Mouse (Mus musculus) midbrain, embryonic 13.5 days (tissue): Measurements from ENCODE around the gene Mdm4. TPM values are rescaled to one million over a fixed set of nuclear protein-coding genes. Genes with fewer than 3 reads are reported as not detected.
"Not testable (repeated sequence)": the region's sequence is repeated elsewhere in the genome, so short reads cannot be mapped to it uniquely, and the experiment has no call there.

Experiments
- ATAC-seq: fragments of 200-750 bp; cut with Nextera tagmentation; 2 replicates; pipeline ENCODE4 v1.8.0; 2017; ENCODE audit warnings: mild to moderate bottlenecking, moderate TSS enrichment, moderate library complexity
- H3K27ac ChIP-seq: fragments of 300-500 bp; sonication (generic); 2 replicates; pipeline ENCODE4 v1.5.1; 2015; ENCODE audit warnings: inconsistent platforms, mild to moderate bottlenecking, moderate library complexity
- H3K27me3 ChIP-seq: fragments of 300-500 bp; sonication (generic); 2 replicates; pipeline ENCODE4 v1.6.1; 2015; ENCODE audit warnings: mild to moderate bottlenecking, inconsistent platforms
- H3K36me3 ChIP-seq: fragments of 300-500 bp; sonication (generic); 2 replicates; pipeline ENCODE4 v1.6.1; 2015; ENCODE audit warnings: mild to moderate bottlenecking, inconsistent platforms
- H3K4me1 ChIP-seq: fragments of 300-500 bp; sonication (generic); replicated peaks from 2 replicates; pipeline ENCODE4 v1.6.1; 2015; ENCODE audit warnings: inconsistent platforms
- H3K4me2 ChIP-seq: fragments of 300-500 bp; sonication (generic); replicated peaks from 2 replicates; pipeline ENCODE4 v1.6.1; 2015; ENCODE audit warnings: moderate library complexity, mild to moderate bottlenecking, inconsistent platforms
- H3K4me3 ChIP-seq: fragments of 300-500 bp; sonication (generic); replicated peaks from 2 replicates; pipeline ENCODE4 v1.5.1; 2015; ENCODE audit warnings: mild to moderate bottlenecking, inconsistent platforms
- H3K9ac ChIP-seq: fragments of 300-500 bp; sonication (generic); replicated peaks from 2 replicates; pipeline ENCODE4 v1.6.1; 2015; ENCODE audit warnings: mild to moderate bottlenecking, inconsistent platforms
- H3K9me3 ChIP-seq: fragments of 300-500 bp; sonication (generic); 2 replicates; pipeline ENCODE4 v1.6.1; 2016; ENCODE audit warnings: mild to moderate bottlenecking, inconsistent platforms
- WGBS: fragments of 180-500 bp; shearing (Covaris S2); methylation state at CpG from one replicate; pipeline ENCODE4 v1.1.7; 2015; 5-methylcytosine and 5-hydroxymethylcytosine counted together
- polyA plus RNA-seq: library from polyadenylated mRNA; unstranded; fragments of >200 nt; fragmentation: Nextera tagmentation; extraction: Ambion mirVana; gene quantifications from 2 replicates; pipeline ENCODE4 v1.2.1, GENCODE M21; 2015

Mdm4 gene
- polyA plus RNA-seq, 1 experiment from 2014 or later: 46.1 TPM

DNA sequence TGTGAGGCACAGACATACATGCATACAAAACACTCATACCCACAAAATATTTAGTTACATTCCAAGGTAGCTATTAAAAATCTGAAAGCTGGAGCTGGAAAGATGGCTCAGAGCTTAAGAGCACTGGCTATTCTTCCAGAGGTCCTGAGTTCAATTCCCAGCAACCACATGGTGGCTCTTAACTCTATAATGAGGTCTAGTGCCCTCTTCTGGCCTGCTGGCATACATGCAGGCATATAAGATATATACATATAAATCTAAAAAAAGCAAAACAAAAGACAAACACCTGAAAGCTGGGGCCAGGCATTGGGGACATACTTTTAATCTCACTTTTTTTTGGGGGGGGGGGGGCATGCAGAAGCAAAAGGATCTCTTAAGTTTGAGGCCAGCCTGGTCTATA, 17.0 kb downstream of the Mdm4 start:
- Histone ChIP-seq H3K36me3 (peaks cover 63% of the 10 kb centered on the region), H3K4me1 (no peaks in the 10 kb centered on the region), H3K4me3 (no peak overlapping the region), H3K4me2 (no peak overlapping the region), H3K9me3 (no peaks in the 10 kb centered on the region), H3K9ac (no peak overlapping the region), H3K27ac (no peak overlapping the region), H3K27me3 (no peaks in the 10 kb centered on the region)
- ATAC-seq: no peak

DNA sequence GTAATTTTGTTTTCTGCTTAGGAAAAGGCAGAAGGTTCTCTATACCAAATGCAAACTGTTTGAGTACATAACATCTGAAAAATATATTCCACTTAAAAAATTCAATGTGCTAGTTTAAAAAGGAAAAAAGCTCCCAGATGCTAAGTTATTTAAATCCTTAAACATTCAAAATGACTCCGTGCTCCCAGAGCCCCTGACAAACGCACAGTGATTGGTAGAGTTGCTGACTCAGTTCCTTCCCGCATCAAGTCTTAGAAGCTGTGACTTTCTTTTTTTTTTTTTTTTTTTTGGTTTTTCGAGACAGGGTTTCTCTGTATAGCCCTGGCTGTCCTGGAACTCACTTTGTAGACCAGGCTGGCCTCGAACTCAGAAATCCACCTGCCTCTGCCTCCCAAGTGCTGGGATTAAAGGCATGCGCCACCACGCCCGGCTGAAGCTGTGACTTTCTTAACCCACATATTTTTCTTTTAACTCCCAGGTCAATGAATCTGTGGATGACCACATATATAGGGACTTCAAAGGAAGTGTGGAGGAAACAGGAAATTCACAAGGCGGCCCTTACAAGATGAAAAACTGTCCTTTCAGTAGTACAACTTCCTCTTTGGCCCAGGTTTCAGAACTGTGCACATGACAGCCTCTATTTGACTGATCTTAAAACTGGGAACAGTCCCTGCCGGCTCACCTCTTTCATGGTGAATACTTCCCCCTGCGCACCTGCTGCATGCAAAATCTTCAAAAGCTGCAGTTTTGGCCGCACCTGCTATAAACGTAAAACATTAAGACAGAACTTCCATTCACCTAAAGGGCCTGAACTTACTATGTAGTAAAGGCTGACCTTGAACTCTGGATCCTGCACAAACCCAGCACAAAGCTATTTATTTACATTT, 18.2 kb downstream of the Mdm4 start:
- Histone ChIP-seq H3K4me1 (no peaks in the 10 kb centered on the region), H3K4me2 (no peak overlapping the region), H3K9me3 (no peaks in the 10 kb centered on the region), H3K4me3 (no peak overlapping the region), H3K9ac (no peak overlapping the region), H3K27ac (no peak overlapping the region), H3K27me3 (no peaks in the 10 kb centered on the region), H3K36me3 (peaks cover 60% of the 10 kb centered on the region)
- no peak for ATAC-seq
- WGBS: 89% methylated on average over 12 of the region's 13 CpGs

DNA sequence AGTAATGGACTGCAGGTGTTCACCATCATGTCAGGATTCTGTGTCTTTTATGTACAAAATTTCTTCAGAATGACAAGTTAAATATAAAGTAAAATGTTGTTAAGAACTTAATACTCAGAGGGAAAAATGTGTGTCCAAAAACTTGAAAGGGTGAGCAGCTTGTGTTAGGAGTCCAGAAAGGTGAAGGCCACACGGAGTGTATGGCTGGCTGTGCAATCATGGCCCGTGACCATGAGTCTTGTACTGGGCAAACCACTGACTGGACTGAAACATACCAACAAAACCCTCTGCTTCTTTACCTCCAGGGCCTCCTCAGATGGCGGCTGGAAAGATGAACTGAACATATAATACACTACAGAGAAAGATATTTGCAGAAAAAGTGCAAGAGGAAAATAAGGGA, 23.8 kb downstream of the Mdm4 start:
- H3K36me3 ChIP-seq: peaks cover 56% of the 10 kb centered on the region
- no peak overlapping the region for H3K4me2 ChIP-seq
- WGBS: 90% methylated on average over 3 of the region's 3 CpGs
- H3K4me1 ChIP-seq: no peaks in the 10 kb centered on the region
- no peak overlapping the region for H3K9ac ChIP-seq
- H3K9me3 ChIP-seq: no peaks in the 10 kb centered on the region
- no peak overlapping the region for H3K27ac ChIP-seq
- ATAC-seq: no peak
- H3K4me3 ChIP-seq: no peak overlapping the region
- H3K27me3 ChIP-seq: no peaks in the 10 kb centered on the region

DNA sequence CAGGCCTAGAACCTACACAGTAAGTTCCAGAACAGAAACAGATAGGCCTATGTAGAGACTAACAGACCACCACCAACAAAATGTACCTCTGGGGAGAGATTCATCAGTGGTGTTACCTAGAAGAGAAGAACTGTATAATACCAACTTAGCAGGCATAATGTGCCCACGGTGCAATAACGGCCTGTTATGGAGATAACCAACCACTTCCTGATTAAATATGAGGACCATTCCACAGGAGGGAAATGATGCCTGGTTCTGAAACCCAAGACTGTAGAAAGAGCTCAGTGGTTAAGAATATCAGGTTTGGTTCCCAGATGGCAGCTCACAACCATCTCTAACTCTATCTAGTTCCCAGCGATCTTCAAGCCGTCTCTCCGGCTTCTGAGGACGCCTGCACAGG, 30.0 kb downstream of the Mdm4 start:
- Histone ChIP-seq H3K27ac (no peak overlapping the region), H3K36me3 (peaks cover 83% of the 10 kb centered on the region), H3K27me3 (no peaks in the 10 kb centered on the region), H3K4me3 (no peak overlapping the region), H3K4me2 (no peak overlapping the region), H3K9me3 (no peaks in the 10 kb centered on the region), H3K4me1 (no peaks in the 10 kb centered on the region), H3K9ac (no peak overlapping the region)
- WGBS: 95% methylated on average over 6 of the region's 6 CpGs
- no peak for ATAC-seq

DNA sequence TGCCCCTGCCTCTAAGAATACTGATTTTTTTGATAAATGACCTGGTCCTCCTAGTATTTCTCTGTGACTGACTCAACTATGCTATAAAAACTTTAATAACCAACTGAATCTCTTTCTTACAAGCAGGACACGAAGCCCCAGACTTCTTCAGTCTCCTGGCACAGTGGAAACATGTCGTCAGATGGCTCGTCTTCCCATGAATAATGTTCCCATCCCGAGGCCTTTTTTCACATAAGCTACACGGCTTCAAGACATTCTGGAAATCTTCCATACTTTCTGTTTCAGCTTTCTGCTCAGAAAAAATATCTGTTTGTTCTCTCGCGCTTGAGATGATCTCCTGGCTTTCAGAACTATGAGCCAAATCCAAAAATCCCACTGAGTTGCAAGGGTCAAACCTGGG, 38.8 kb downstream of the Mdm4 start:
- Histone ChIP-seq H3K27ac (no peak overlapping the region), H3K4me2 (no peak overlapping the region), H3K9me3 (no peaks in the 10 kb centered on the region), H3K36me3 (peaks cover 73% of the 10 kb centered on the region), H3K9ac (no peak overlapping the region), H3K27me3 (no peaks in the 10 kb centered on the region), H3K4me1 (no peaks in the 10 kb centered on the region), H3K4me3 (no peak overlapping the region)
- ATAC-seq: no peak
- WGBS: 99% methylated on average over 7 of the region's 7 CpGs

GRCm38 (mm10) chr1:132990733-132991132, 39.6 kb downstream of the Mdm4 start:
- Histone ChIP-seq H3K9ac (no peak overlapping the region), H3K27me3 (no peaks in the 10 kb centered on the region), H3K4me2 (no peak overlapping the region), H3K36me3 (peaks cover 72% of the 10 kb centered on the region), H3K27ac (no peak overlapping the region), H3K4me3 (no peak overlapping the region), H3K4me1 (no peaks in the 10 kb centered on the region), H3K9me3 (no peaks in the 10 kb centered on the region)
- ATAC-seq: no peak
- WGBS: 95% methylated on average over 3 of the region's 3 CpGs

GRCm38 (mm10) chr1:132988556-132989459, 41.6 kb downstream of the Mdm4 start:
- not testable (repeated sequence) for ATAC-seq, H3K9ac ChIP-seq, H3K4me3 ChIP-seq, H3K27me3 ChIP-seq, H3K9me3 ChIP-seq, H3K27ac ChIP-seq, H3K4me1 ChIP-seq, H3K4me2 ChIP-seq
- H3K36me3 ChIP-seq: peaks cover 75% of the 10 kb centered on the region
- 91% methylated on average over 12 of the region's 12 CpGs for WGBS

- Histone ChIP-seq H3K4me2 (no peak overlapping the region), H3K4me1 (no peaks in the 10 kb centered on the region), H3K27me3 (no peaks in the 10 kb centered on the region), H3K9me3 (no peaks in the 10 kb centered on the region), H3K4me3 (no peak overlapping the region), H3K36me3 (peaks cover 43% of the 10 kb centered on the region), H3K9ac (no peak overlapping the region), H3K27ac (no peak overlapping the region)
- WGBS: 66% methylated on average over 7 of the region's 7 CpGs
- peak; percentile 85 for ATAC-seq
Measured at GRCm38 (mm10) chr1:132982728-132983127, 47.6 kb downstream of the Mdm4 start.

- H3K9ac ChIP-seq: no peak overlapping the region
- H3K27ac ChIP-seq: no peak overlapping the region
- no peaks in the 10 kb centered on the region for H3K4me1 ChIP-seq
- H3K9me3 ChIP-seq: no peaks in the 10 kb centered on the region
- WGBS: 95% methylated on average over 6 of the region's 6 CpGs
- H3K4me2 ChIP-seq: no peak overlapping the region
- H3K4me3 ChIP-seq: no peak overlapping the region
- peaks cover 39% of the 10 kb centered on the region for H3K36me3 ChIP-seq
- H3K27me3 ChIP-seq: no peaks in the 10 kb centered on the region
- ATAC-seq: no peak
Measured at GRCm38 (mm10) chr1:132981232-132981631, 49.1 kb downstream of the Mdm4 start.

- WGBS: 83% methylated on average over 1 of the region's 1 CpGs
- Histone ChIP-seq H3K27ac (no peak overlapping the region), H3K36me3 (peaks cover 15% of the 10 kb centered on the region), H3K9ac (no peak overlapping the region), H3K4me1 (0 out of 2 replicates have a peak, but pooled peaks cover 3% of the 10 kb centered on the region), H3K27me3 (no peaks in the 10 kb centered on the region), H3K9me3 (no peaks in the 10 kb centered on the region), H3K4me2 (no peak overlapping the region), H3K4me3 (no peak overlapping the region)
- no peak for ATAC-seq
Measured at GRCm38 (mm10) chr1:132977402-132977801, 53.0 kb downstream of the Mdm4 start.

DNA sequence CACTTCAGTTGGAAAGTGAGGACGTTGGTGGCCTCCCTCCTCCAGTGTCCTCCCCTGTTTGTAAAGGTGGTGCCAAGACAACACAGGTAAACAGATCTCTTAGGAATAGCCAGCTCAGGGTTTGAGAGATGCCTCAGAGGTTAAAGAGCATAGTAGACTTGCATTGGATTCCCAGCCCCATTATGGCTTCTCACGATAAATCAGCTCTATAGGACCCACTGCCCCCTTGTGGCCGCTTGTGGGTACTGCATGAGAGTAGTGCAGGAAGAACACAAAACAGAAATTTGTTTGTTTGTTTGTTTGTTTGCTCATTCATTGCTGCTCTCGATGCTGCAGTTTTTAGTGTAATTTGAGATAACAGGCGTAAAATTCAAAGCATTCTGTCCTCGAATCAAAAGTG, 61.7 kb downstream of the Mdm4 start:
- H3K4me1 ChIP-seq: 0 out of 2 replicates have a peak, but pooled peaks cover 4% of the 10 kb centered on the region
- no peak overlapping the region for H3K9ac ChIP-seq
- H3K4me2 ChIP-seq: no peak overlapping the region
- H3K36me3 ChIP-seq: 0 out of 2 replicates have a peak, but pooled peaks cover 4% of the 10 kb centered on the region
- H3K4me3 ChIP-seq: no peak overlapping the region
- H3K27me3 ChIP-seq: no peaks in the 10 kb centered on the region
- no peak for ATAC-seq
- 30% methylated on average over 6 of the region's 6 CpGs for WGBS
- no peaks in the 10 kb centered on the region for H3K9me3 ChIP-seq
- H3K27ac ChIP-seq: no peak overlapping the region

DNA sequence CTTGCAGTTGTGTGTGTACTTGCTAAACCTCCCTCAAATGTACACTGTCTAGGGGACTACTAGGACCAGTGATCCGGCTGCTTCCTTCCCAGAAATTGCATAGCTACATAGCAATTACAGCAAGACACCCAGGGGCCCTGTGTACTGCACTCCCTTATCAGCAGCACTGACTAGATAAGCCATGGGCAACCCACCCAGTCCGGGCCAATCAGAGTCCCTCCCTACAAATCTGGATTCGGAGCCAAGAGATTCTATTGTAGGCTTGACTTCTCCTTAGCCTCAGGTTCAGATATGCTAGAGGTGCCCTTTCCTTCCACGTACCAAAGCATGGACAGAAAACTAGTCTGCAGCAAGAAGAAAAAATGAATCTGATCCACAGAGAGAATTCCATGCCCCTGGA, 65.7 kb downstream of the Mdm4 start:
- Histone ChIP-seq H3K9me3 (no peaks in the 10 kb centered on the region), H3K36me3 (no peaks in the 10 kb centered on the region), H3K4me1 (no peaks in the 10 kb centered on the region), H3K4me2 (no peak overlapping the region), H3K27me3 (no peaks in the 10 kb centered on the region), H3K9ac (no peak overlapping the region), H3K27ac (no peak overlapping the region), H3K4me3 (no peak overlapping the region)
- ATAC-seq: no peak
- WGBS: 85% methylated on average over 4 of the region's 4 CpGs
